Mouse (Mus musculus): ENCODE results near the gene Cnn3.

The Cnn3 gene

DNA sequence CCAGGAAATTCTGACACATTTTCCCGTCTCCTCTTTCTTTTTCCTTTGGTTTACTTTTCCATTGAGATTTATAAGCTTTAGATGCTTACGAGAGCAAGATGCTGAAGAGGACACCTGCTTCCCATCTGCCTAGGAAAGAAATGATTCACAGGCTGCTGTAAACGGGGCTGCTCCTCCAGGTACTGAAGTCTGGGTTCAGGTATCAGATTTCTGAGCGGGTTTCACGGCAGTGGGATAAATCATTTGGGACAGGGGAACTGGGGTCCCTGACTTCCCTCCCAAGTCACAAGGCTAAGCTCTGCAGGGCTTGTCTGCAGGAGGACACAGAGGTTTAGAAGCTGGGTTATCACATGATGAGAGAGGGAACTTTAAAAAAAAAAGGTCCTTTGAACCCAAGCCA lies 65.7 kb downstream of the Cnn3 start:
- no peak for DNase-seq (ENCODE audit: low spot score)

GRCm38 (mm10) chr3:121493997-121494421 lies 67.7 kb downstream of the Cnn3 start:
- DNase-seq (ENCODE audit: low spot score): no peak

- DNase-seq (ENCODE audit: low spot score): peak; percentile 46
Measured at GRCm38 (mm10) chr3:121500225-121500624, 73.9 kb downstream of the Cnn3 start.

DNA sequence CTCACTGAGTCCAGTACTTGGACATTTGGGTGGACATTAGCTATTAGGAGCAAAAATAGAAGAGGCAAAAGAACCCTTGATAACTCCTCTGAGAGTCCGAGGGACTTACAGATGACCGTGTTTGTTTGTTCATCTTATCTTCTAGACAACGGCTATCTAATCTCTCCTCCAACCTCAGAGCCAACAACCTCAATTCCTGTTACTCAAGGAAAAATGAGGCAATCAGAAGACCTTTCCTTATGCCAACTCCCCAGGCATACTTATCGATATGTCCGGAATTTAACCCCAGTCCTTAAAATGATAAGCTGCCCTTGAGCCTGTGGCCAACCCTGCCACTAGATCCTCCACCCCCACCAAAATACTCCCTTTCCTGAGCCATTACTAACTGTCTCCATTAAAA lies 74.4 kb downstream of the Cnn3 start:
- peak; percentile 50 for DNase-seq (ENCODE audit: low spot score)

GRCm38 (mm10) chr3:121504927-121505487 lies 78.7 kb downstream of the Cnn3 start:
- no peak for DNase-seq (ENCODE audit: low spot score)

DNA sequence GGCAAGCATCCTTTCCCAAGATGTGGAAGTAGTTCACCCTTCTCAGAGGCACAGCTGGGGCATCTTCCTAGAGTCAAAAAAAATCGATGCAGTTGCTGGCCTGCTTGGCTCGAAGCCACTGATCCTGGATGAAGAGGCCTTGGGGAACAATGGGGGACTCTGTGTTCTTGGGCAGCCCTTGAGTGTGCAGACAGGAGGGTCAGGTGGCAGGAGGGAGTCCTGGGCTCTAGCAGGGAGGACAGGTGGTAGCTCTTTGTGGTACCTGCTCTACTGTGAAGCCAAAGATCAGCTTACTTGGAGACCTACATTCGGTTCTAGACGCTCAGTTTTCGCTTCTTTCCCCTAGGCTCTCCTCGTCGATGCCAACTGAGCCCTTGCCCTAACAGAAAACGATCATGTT lies 79.9 kb downstream of the Cnn3 start:
- DNase-seq (ENCODE audit: low spot score): no peak

DNA sequence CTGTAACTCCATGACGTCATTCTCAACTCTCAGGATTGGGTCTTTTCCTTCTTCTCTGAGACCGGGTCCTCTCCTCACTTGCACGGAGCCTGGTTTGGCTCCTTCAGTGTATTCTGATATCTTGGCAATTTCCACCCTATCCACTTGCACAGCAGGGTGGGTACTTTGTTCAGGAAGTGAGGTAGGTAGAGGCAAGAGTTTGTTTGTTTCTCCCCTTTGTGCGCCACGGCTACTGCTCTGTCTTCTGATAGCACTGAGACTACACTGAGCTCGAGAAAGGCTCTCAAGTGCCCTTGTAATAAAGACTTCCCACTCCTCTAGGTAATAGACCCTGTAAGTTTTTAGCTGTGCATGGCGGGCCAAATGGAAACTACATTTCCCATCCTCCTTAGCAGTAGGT lies 80.5 kb downstream of the Cnn3 start:
- DNase-seq (ENCODE audit: low spot score): no peak

DNA sequence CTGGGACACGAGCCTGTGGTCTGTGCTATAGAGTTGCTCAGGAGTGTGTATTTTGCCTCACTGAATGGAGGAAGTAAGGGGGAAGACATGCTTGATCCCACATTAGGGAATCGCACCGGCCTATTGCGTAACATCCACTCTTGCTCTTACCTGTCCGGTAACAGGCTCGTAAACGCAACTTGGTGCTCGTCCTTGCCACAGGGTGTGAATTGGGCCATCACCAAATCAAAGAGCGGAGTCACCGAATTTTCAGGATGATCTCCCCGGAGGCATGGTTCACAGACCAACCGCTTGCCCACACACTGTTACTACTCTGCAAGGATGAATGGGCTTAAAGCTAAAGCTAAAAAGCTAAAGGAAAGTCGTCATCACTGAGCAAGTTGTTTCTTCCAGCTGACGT lies 81.4 kb downstream of the Cnn3 start:
- DNase-seq (ENCODE audit: low spot score): no peak

Measured in yolk sac, embryonic 10.5 days (tissue).